Mouse (Mus musculus) midbrain, postnatal 0 days (tissue): ENCODE results near the gene Snx33. TPM values are rescaled to one million over a fixed set of nuclear protein-coding genes. Genes with fewer than 3 reads are reported as not detected.

Experiments
- ATAC-seq: fragments of 200-750 bp; cut with Nextera tagmentation; 2 replicates; pipeline ENCODE4 v1.8.0; 2017; ENCODE audit warnings: moderate number of reproducible peaks, mild to moderate bottlenecking, moderate TSS enrichment, moderate library complexity; ENCODE audit not compliant: low FRiP score
- DNase-seq: peaks from one replicate; pipeline ENCODE4 v3.0.0-alpha.2; 2015; ENCODE audit warnings: low spot score
- H3K27ac ChIP-seq: fragments of 300-500 bp; sonication (generic); 2 replicates; pipeline ENCODE4 v1.5.1; 2014; ENCODE audit warnings: low read depth, mild to moderate bottlenecking, low read length, mixed read lengths
- H3K27me3 ChIP-seq: fragments of 300-500 bp; sonication (generic); 2 replicates; pipeline ENCODE4 v1.6.1; 2014; ENCODE audit warnings: low read length, control low read depth, mixed read lengths; ENCODE audit not compliant: insufficient read depth
- H3K36me3 ChIP-seq: fragments of 300-500 bp; sonication (generic); 2 replicates; pipeline ENCODE4 v1.6.1; 2014; ENCODE audit warnings: low read length, control low read depth, mixed read lengths; ENCODE audit not compliant: insufficient read depth
- H3K4me1 ChIP-seq: fragments of 300-500 bp; sonication (generic); 2 replicates; pipeline ENCODE4 v1.6.1; 2014; ENCODE audit warnings: mild to moderate bottlenecking, control low read depth, antibody characterized with exemption, low read length, mixed read lengths; ENCODE audit not compliant: insufficient read depth
- H3K4me2 ChIP-seq: fragments of 300-500 bp; sonication (generic); 2 replicates; pipeline ENCODE4 v1.6.1; 2014; ENCODE audit warnings: low read depth, mild to moderate bottlenecking, low read length, mixed read lengths; ENCODE audit not compliant: poor library complexity, severe bottlenecking
- H3K4me3 ChIP-seq: fragments of 300-500 bp; sonication (generic); 2 replicates; pipeline ENCODE4 v1.5.1; 2014; ENCODE audit warnings: low read depth, mild to moderate bottlenecking, low read length, moderate library complexity
- H3K9ac ChIP-seq: fragments of 300-500 bp; sonication (generic); replicated peaks from 2 replicates; pipeline ENCODE4 v1.6.1; 2014; ENCODE audit warnings: mild to moderate bottlenecking, low read length, moderate library complexity, mixed read lengths; ENCODE audit not compliant: poor library complexity, severe bottlenecking
- H3K9me3 ChIP-seq: fragments of 300-500 bp; sonication (generic); 2 replicates; pipeline ENCODE4 v1.6.1; 2016; ENCODE audit warnings: low read length, control low read depth
- CTCF ChIP-seq: IDR thresholded peaks from 2 replicates; pipeline ENCODE4 v1.5.1; 2016; ENCODE audit warnings: antibody characterized with exemption, mild to moderate bottlenecking
- WGBS: fragments of 180-500 bp; shearing (Covaris S2); extraction: QIAGEN DNeasy Blood & Tissue Kit; methylation state at CpG from one replicate; pipeline ENCODE4 v1.1.7; 2014; 5-methylcytosine and 5-hydroxymethylcytosine counted together
- polyA plus RNA-seq: library from polyadenylated mRNA; unstranded; fragments of >200 nt; fragmentation: Nextera tagmentation; extraction: Ambion mirVana; gene quantifications from 2 replicates; pipeline ENCODE4 v1.2.1, GENCODE M21; 2015
- total RNA-seq: library from RNA; depleted of rRNA; stranded (reverse); fragments of >200 nt; gene quantifications from 2 replicates; pipeline ENCODE4 v1.2.3, GENCODE M21; 2014

Snx33 gene
- total and polyA plus RNA-seq, 2 experiments from 2014 or later = 1.6 to 7.3 TPM

- H3K4me2 ChIP-seq = peak overlapping the region; percentile 98
- TF ChIP-seq CTCF = no peak
- H3K9me3 ChIP-seq = no peaks in the 10 kb centered on the region
- H3K27ac ChIP-seq = peak overlapping the region; percentile 62; the same call in 1 of the 2 replicates
- peak; percentile 18; the same call in 1 of the 2 replicates for ATAC-seq
- H3K9ac ChIP-seq = peak overlapping the region; percentile 51
- H3K4me1 ChIP-seq = peaks cover 3% of the 10 kb centered on the region; the same call in 1 of the 2 replicates
- peak overlapping the region; percentile 55 for H3K4me3 ChIP-seq
- no peaks in the 10 kb centered on the region for H3K36me3 ChIP-seq
- peaks cover 16% of the 10 kb centered on the region; the same call in 1 of the 2 replicates for H3K27me3 ChIP-seq
- WGBS = 2% methylated on average over 35 of the region's 35 CpGs
- DNase-seq = no peak
Observed at GRCm38 (mm10) chr9:56927191-56928012, 769 bp downstream of the Snx33 start.

DNA sequence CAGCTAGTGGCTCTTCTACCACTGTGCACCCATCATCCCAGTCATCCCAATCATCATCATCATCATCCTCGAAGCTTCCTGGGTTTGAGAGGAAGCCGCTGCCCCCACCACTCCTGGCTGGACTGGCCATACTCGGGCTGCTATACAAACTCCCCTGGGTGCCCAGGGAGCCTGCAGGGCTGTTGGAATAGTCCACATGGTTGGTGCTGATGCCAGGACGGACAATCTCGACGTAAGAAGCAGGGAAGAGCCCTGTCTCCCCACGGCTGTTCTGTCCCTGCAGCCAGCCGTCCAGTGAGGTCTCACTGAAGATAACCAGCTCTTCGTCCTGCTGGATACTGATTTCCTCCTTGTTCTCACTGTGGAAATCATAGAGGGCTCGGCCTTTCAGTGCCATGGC, 1.8 kb downstream of the Snx33 start:
- no peak for ATAC-seq
- peaks cover 3% of the 10 kb centered on the region; the same call in 1 of the 2 replicates for H3K4me1 ChIP-seq

DNA sequence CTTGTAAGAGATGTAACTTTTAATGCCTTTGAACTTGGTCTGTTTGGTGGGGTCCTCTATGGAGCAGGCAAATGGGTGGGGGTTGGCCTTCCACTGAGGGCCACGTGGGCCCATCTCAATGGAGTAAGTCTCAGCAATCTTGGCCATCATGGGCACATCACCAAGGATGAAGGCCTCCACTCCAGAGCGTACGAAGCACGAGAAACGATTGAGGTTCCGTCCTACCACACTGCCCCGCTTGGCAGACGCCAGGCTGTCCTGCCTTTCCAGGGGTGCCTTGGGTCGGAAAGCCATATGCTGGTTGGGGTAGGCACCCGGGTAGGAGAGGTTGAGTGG, 2.2 kb downstream of the Snx33 start:
- Histone ChIP-seq H3K4me2 (no peak overlapping the region; the same call in 1 of the 2 replicates), H3K4me1 (peaks cover 3% of the 10 kb centered on the region; the same call in 1 of the 2 replicates), H3K9ac (no peak overlapping the region), H3K36me3 (no peaks in the 10 kb centered on the region), H3K27ac (no peak overlapping the region), H3K4me3 (no peak overlapping the region), H3K9me3 (no peaks in the 10 kb centered on the region), H3K27me3 (peaks cover 16% of the 10 kb centered on the region; the same call in 1 of the 2 replicates)
- TF ChIP-seq CTCF = no peak
- DNase-seq (no peak), ATAC-seq (no peak)
- 99% methylated on average over 10 of the region's 10 CpGs for WGBS

More for the DNA sequence above, 1.8 kb downstream of the Snx33 start:
- TF ChIP-seq CTCF = no peak
- no peak overlapping the region for H3K27ac ChIP-seq
- no peaks in the 10 kb centered on the region for H3K9me3 ChIP-seq
- no peak overlapping the region for H3K9ac ChIP-seq
- no peak overlapping the region for H3K4me3 ChIP-seq
- no peak for DNase-seq
- peak overlapping the region; percentile 98; the same call in 1 of the 2 replicates for H3K4me2 ChIP-seq
- H3K36me3 ChIP-seq = no peaks in the 10 kb centered on the region
- WGBS = 88% methylated on average over 10 of the region's 10 CpGs
- peaks cover 16% of the 10 kb centered on the region; the same call in 1 of the 2 replicates for H3K27me3 ChIP-seq

- Histone ChIP-seq H3K4me3 (no peak overlapping the region), H3K27ac (no peak overlapping the region), H3K9ac (no peak overlapping the region), H3K4me1 (peaks cover 3% of the 10 kb centered on the region; the same call in 1 of the 2 replicates), H3K36me3 (no peaks in the 10 kb centered on the region), H3K9me3 (no peaks in the 10 kb centered on the region), H3K4me2 (peak overlapping the region; percentile 9), H3K27me3 (peaks cover 16% of the 10 kb centered on the region; the same call in 1 of the 2 replicates)
- DNase-seq (no peak), ATAC-seq (no peak)
- no peak for TF ChIP-seq CTCF
- 91% methylated on average over 26 of the region's 26 CpGs for WGBS
Observed at GRCm38 (mm10) chr9:56925291-56926024, 2.7 kb downstream of the Snx33 start.

- TF ChIP-seq CTCF = no peak
- peak; percentile 66 for DNase-seq
- ATAC-seq = 0 out of 2 replicates have a peak, but pooled peaks have one; percentile 38
- Histone ChIP-seq H3K4me2 (peak overlapping the region; percentile 32; the same call in 1 of the 2 replicates), H3K36me3 (no peaks in the 10 kb centered on the region), H3K9me3 (no peaks in the 10 kb centered on the region), H3K9ac (no peak overlapping the region), H3K4me3 (no peak overlapping the region), H3K4me1 (peaks cover 3% of the 10 kb centered on the region; the same call in 1 of the 2 replicates), H3K27ac (no peak overlapping the region), H3K27me3 (peaks cover 16% of the 10 kb centered on the region; the same call in 1 of the 2 replicates)
- WGBS = 29% methylated on average over 7 of the region's 7 CpGs
Observed at GRCm38 (mm10) chr9:56924651-56925027, 3.5 kb downstream of the Snx33 start.
